Mouse (Mus musculus) hindbrain, embryonic 10.5 days (tissue): ENCODE results near the gene Atg4b. TPM values are rescaled to one million over a fixed set of nuclear protein-coding genes. Genes with fewer than 3 reads are reported as not detected.

ENCODE experiments used
- DNase-seq: peaks from one replicate; pipeline ENCODE4 v3.0.0-alpha.2; 2017; ENCODE audit warnings: low spot score
- H3K27ac ChIP-seq: fragments of 300-500 bp; sonication (generic); 2 replicates; pipeline ENCODE4 v1.5.1; 2016; ENCODE audit warnings: mild to moderate bottlenecking, moderate library complexity
- H3K27me3 ChIP-seq: fragments of 300-500 bp; sonication (generic); 2 replicates; pipeline ENCODE4 v1.6.1; 2016; ENCODE audit warnings: mild to moderate bottlenecking; ENCODE audit not compliant: poor library complexity, insufficient read depth, severe bottlenecking
- H3K36me3 ChIP-seq: fragments of 300-500 bp; sonication (generic); 2 replicates; pipeline ENCODE4 v1.6.1; 2016; ENCODE audit warnings: mild to moderate bottlenecking, moderate library complexity
- H3K4me1 ChIP-seq: fragments of 300-500 bp; sonication (generic); replicated peaks from 2 replicates; pipeline ENCODE4 v1.6.1; 2016; ENCODE audit warnings: mild to moderate bottlenecking
- H3K4me3 ChIP-seq: fragments of 300-500 bp; sonication (generic); 2 replicates; pipeline ENCODE4 v1.5.1; 2016; ENCODE audit warnings: mild to moderate bottlenecking, moderate library complexity
- H3K9me3 ChIP-seq: fragments of 300-500 bp; sonication (generic); 2 replicates; pipeline ENCODE4 v1.6.1; 2016; ENCODE audit warnings: mild to moderate bottlenecking, moderate library complexity
- WGBS: fragments of 180-500 bp; shearing (Covaris S2); methylation state at CpG from one replicate; pipeline ENCODE4 v1.1.7; 2016; 5-methylcytosine and 5-hydroxymethylcytosine counted together
- polyA plus RNA-seq: library from polyadenylated mRNA; unstranded; fragments of >200 nt; fragmentation: Nextera tagmentation; extraction: Ambion mirVana; gene quantifications from 2 replicates; pipeline ENCODE4 v1.2.1, GENCODE M21; 2016

Gene Atg4b
- polyA plus RNA-seq, 1 experiment from 2014 or later = 103 TPM

DNA sequence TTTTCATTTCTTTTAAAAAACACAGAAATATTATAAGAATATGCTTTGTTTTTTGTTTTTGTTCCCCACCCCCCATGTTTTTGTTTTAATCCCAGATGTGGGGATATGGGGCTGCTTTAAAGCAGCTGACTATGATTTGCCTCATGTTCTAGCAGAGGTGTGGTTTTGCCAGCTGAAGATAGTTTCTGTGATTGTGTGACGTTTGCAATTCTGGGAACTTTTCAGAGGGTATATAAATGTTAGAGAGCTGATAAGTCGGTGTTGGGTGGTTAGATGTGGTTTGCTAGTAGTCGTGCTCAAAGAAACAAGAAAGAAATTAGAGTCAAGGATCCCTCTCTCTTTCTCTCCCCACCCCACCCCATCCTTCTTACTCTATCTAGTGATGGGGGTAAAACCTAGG, 15.4 kb upstream of the Atg4b start:
- Histone ChIP-seq H3K27ac (no peak overlapping the region), H3K27me3 (no peaks in the 10 kb centered on the region), H3K9me3 (no peaks in the 10 kb centered on the region), H3K4me1 (peaks cover 7% of the 10 kb centered on the region), H3K4me3 (no peak overlapping the region), H3K36me3 (peaks cover 4% of the 10 kb centered on the region; the same call in 1 of the 2 replicates)
- 90% methylated on average over 3 of the region's 3 CpGs for WGBS
- no peak for DNase-seq

DNA sequence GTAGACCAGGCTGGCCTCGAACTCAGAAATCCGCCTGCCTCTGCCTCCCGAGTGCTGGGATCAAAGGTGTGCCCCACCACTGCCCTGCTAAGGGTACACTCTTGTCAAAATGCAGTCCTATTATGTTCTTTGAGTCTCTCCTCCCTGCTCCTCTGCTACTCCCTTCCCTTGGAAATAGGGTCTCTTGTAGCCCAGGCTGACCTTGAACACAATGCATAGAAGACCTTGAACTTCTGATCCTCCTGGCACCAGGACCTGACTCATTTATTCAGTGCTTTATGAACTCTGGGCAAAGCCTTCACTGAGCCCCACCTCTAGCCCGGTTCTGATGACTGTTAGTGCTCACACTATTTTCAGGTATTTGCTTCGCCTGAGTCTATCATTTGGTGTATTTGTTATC, 13.6 kb upstream of the Atg4b start:
- Histone ChIP-seq H3K36me3 (peaks cover 6% of the 10 kb centered on the region), H3K4me3 (no peak overlapping the region), H3K27ac (no peak overlapping the region), H3K4me1 (no peaks in the 10 kb centered on the region), H3K9me3 (no peaks in the 10 kb centered on the region), H3K27me3 (no peaks in the 10 kb centered on the region)
- 95% methylated on average over 5 of the region's 5 CpGs for WGBS
- DNase-seq = no peak

DNA sequence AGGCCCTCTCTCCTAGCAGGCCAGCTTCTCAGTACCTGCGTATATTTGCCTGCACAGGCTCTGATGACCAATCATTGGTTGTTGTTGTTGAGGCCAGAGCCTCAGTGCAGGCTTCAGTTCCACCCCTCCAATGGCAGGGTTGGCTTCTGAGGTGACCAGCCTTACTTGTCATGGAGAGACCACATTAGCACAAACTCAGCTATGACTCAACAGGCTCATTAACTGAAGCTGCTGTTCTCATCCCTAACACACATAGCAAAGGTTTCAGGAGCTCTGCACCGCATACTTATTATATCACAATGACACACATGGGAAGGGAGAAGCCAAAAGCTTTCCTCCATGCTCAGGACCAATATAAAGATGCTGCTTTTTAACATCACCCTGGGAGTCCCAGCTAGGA, 10.6 kb upstream of the Atg4b start:
- H3K4me1 ChIP-seq = no peaks in the 10 kb centered on the region
- DNase-seq = no peak
- 94% methylated on average over 2 of the region's 2 CpGs for WGBS
- H3K27ac ChIP-seq = no peak overlapping the region
- no peaks in the 10 kb centered on the region for H3K9me3 ChIP-seq
- H3K27me3 ChIP-seq = no peaks in the 10 kb centered on the region
- peaks cover 25% of the 10 kb centered on the region for H3K36me3 ChIP-seq
- no peak overlapping the region for H3K4me3 ChIP-seq

DNA sequence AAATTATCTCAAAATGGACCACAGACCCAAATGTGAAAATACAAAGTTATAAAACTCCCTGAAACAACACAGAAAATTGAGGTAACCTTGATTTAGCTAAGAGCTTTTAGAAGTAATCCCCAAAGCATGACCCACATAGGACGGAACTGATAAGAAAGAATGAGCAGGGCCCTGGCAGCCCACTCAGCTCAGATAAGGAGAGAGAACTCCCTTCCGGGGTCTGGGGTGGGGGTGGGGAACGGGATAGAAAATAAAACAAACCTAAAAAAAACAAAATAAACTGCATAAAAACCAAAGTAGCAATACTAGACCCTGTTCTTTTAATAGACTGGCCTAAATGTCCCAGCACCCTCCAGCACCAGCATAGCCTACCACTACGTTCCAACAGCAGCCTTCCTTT, 9.3 kb upstream of the Atg4b start:
- no peaks in the 10 kb centered on the region for H3K9me3 ChIP-seq
- 90% methylated on average over 4 of the region's 4 CpGs for WGBS
- no peak overlapping the region for H3K4me3 ChIP-seq
- no peak overlapping the region for H3K27ac ChIP-seq
- peaks cover 32% of the 10 kb centered on the region for H3K36me3 ChIP-seq
- DNase-seq = no peak
- H3K27me3 ChIP-seq = no peaks in the 10 kb centered on the region
- H3K4me1 ChIP-seq = no peaks in the 10 kb centered on the region

DNA sequence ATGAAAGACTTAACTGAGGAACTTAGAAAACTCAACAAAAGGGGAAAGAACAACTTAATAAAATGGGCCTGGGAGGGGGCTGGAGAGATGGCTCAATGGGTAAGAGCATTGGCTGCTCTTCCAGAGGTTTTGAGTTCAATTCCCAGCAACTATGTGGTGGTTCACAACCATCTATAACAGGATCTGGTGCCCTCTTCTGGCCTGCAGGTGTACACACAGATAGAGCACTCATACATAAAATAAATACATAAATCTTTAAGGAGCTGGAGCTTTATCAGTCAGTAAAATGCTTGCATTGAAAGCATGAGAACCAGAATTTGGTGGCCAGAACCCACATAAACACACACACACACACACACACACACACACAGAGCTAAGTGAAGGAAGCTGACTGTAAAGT, 8.4 kb upstream of the Atg4b start:
- no peak overlapping the region for H3K4me3 ChIP-seq
- DNase-seq = no peak
- H3K27me3 ChIP-seq = no peaks in the 10 kb centered on the region
- H3K36me3 ChIP-seq = peaks cover 34% of the 10 kb centered on the region
- no peak overlapping the region for H3K27ac ChIP-seq
- no peaks in the 10 kb centered on the region for H3K4me1 ChIP-seq
- H3K9me3 ChIP-seq = no peaks in the 10 kb centered on the region

DNA sequence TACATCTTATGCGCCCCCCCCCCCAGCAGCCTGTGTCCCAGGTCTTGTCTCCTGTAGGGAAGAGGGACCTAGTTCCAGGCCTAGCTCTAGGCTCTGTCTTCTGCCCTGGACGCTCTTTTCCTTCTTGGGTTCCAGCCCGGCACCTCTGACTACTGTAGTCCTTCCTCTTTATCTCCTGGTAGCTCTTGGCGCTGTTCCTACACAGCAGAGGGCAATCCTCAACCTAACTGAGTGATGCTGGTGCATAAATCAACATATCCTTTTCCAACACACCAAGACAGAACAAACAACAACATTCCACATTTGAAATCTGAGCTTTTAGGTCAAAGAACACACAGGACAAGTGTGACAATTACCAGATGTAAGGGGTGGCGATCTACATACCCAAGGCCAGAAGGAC, 5.1 kb upstream of the Atg4b start:
- H3K27ac ChIP-seq = no peak overlapping the region
- peaks cover 63% of the 10 kb centered on the region for H3K36me3 ChIP-seq
- H3K27me3 ChIP-seq = no peaks in the 10 kb centered on the region
- H3K4me3 ChIP-seq = no peak overlapping the region
- H3K9me3 ChIP-seq = no peaks in the 10 kb centered on the region
- WGBS = 86% methylated on average over 5 of the region's 5 CpGs
- H3K4me1 ChIP-seq = no peaks in the 10 kb centered on the region
- no peak for DNase-seq

DNA sequence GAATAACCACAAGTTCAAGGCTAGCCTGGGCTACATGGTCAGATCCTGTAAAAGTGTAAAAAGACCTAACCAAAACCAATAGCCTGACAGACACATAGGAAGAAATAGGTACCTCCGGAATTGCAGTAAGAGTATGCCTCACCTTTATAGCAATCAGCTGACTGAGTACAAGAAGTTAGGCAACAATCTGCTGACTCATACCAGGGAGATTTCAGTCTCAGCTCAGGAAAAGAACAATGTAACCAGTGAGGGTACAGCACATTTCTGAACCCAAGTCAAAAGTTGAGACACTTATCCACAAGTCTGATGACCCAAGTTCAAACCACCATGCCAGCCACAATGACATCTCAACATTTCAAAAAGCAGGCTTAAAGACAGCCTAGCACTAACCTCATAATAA, 2.8 kb upstream of the Atg4b start:
- no peaks in the 10 kb centered on the region for H3K27me3 ChIP-seq
- no peak for DNase-seq
- no peak overlapping the region for H3K4me3 ChIP-seq
- no peaks in the 10 kb centered on the region for H3K9me3 ChIP-seq
- peaks cover 56% of the 10 kb centered on the region for H3K36me3 ChIP-seq
- H3K4me1 ChIP-seq = peaks cover 5% of the 10 kb centered on the region
- no peak overlapping the region for H3K27ac ChIP-seq
- 98% methylated on average over 1 of the region's 1 CpGs for WGBS

DNA sequence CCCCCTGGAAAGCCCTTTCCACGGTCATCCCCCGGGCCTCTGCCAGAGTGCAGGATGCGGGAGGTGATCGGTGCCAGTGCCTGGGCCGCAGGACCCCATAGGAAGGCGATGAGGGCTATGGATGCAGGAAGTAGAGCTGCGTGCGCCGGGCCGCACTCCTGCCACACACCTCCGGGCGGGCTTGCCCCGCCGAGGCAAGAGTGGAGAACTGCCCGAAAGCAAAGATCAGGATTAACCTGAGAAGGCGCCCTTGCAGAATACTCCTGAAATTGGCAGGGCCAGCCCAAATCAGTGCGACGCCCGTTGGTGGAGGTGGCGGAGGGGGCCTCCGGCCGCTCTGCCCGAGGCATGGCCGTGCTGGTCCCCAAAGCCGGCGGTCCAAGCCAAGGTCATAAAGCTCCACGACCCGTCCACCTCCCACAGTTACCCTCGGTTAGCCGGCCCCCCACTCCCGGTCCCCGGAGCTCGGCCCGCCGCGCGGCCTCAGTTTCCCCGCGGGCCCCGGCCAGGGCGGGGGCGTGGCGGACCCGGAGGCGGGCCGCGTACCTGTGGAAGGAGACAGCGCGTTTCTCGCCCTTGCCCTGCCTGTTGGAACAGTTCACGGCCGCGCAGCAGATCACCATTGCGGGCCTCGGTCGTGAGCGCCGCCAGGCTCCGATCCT, 2.7 kb downstream of the Atg4b start:
- no peaks in the 10 kb centered on the region for H3K9me3 ChIP-seq
- H3K36me3 ChIP-seq = peaks cover 18% of the 10 kb centered on the region
- DNase-seq = peak; percentile 67
- WGBS = under 1% methylated on average over 59 of the region's 59 CpGs
- H3K27ac ChIP-seq = peak overlapping the region; percentile 94
- peaks cover 23% of the 10 kb centered on the region for H3K4me1 ChIP-seq
- H3K27me3 ChIP-seq = no peaks in the 10 kb centered on the region
- H3K4me3 ChIP-seq = peak overlapping the region; percentile 97

DNA sequence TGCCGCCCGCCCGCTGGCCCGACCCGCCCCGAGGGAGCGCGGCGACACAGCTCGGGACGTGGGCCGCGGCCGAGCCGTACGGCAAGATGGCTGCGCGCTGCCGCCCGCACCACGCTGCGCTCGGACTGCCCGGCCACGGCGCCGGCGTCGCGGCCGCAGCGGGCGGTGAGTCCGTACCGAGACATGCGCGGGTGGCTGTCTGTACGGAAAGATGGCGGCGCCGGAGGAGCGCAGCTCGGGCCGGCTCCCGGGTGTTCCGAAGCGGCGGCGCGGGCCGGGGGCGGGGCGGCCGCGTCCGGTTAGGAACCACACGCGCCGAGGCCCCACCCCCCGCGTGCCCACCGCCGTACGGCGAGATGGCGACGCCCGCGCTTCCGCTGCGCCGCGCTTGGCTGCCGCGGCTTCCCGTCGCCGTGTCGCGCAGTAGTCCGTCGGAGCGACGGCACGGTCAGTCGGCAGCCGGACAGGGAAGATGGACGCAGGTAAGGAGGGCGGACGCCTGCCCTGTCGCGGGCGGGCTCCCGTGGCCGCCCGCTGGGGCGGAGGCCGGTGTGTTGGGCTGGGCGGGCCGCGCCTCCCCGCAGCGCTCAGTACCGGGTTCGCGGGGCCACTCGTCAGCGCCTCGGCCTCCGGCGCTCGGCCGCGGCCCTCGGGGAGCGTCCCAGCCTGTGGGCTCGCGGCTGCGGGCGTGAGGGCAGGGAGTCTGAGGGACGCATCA, 3.4 kb downstream of the Atg4b start, which contains the start of gene Thap4:
Gene Thap4, minus strand, starts transcription at position 292 of the 718 bp plus-strand sequence.
- H3K9me3 ChIP-seq = no peaks in the 10 kb centered on the region
- peak; percentile 88 for DNase-seq
- WGBS = under 1% methylated on average over 121 of the region's 121 CpGs
- H3K27ac ChIP-seq = peak within 1 kb of the TSS; percentile 94
- peaks cover 11% of the 10 kb centered on the region for H3K36me3 ChIP-seq
- no peaks in the 10 kb centered on the region for H3K27me3 ChIP-seq
- H3K4me1 ChIP-seq = peaks cover 23% of the 10 kb centered on the region
- H3K4me3 ChIP-seq = peak within 1 kb of the TSS; percentile 97

DNA sequence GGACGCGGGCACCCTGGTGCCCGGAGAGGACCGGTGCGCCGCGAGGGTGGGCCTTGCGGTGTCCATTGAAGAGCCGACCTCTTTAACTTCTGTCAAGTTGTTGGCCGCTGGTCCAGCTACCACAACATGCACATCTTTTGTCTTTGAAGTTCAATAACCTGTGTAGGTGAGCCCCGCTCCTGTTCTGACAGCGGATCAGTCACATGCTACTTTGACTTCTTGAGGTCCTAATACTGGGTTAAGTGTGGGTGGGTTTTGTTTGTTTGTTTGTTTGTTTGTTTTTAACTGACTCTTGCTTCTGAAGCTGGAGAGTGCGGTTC, 4.0 kb downstream of the Atg4b start:
- peak overlapping the region; percentile 97 for H3K4me3 ChIP-seq
- H3K9me3 ChIP-seq = no peaks in the 10 kb centered on the region
- peaks cover 6% of the 10 kb centered on the region for H3K36me3 ChIP-seq
- whole genome bisulfite sequencing = under 1% methylated on average over 13 of the region's 13 CpGs
- peaks cover 23% of the 10 kb centered on the region for H3K4me1 ChIP-seq
- no peaks in the 10 kb centered on the region for H3K27me3 ChIP-seq
- peak overlapping the region; percentile 94 for H3K27ac ChIP-seq
- no peak for DNase-seq

DNA sequence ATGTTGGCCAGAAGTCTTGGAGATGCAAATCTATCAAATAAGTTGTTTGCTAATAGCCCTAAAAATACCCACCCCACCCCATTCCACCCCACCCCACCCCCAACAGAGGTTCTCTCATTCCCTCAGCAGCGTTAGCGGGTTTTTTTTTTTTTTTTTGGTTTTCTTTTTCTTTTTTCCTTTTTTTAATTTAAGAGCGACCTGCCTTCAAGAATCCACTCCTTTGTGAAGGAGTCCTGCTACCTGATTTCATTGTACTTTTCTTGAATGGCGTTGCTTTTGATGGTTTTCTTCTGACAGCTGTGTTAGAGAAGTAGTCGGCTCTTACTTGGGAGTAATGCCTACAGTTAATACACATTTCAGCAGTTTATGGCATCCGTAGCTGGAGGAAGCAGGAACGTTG, 4.3 kb downstream of the Atg4b start:
- Histone ChIP-seq H3K27ac (0 out of 2 replicates have a peak overlapping the region, but pooled peaks have one; percentile 94), H3K4me3 (peak overlapping the region; percentile 97), H3K27me3 (no peaks in the 10 kb centered on the region), H3K9me3 (no peaks in the 10 kb centered on the region), H3K4me1 (peaks cover 23% of the 10 kb centered on the region), H3K36me3 (peaks cover 3% of the 10 kb centered on the region)
- DNase-seq = no peak
- 38% methylated on average over 7 of the region's 7 CpGs for WGBS

DNA sequence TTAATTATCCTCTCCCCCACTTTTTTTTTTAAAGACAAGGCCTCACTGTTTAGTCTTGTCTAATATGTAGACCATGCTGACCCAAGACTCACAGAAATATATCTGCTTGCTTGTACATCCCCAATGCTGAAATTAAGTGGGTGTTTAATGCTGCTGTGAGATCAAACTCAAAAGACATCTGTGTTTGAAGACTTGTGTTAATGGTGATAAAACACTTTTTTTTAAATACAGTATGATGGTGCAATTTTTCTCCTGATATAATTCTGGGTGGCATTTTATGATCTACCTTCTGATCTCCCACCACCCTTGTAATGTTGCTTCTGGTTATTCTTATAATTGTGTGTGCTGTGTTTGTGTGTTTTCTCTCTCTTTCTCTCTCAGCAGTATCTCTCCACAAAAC, 4.9 kb downstream of the Atg4b start:
- no peak overlapping the region for H3K27ac ChIP-seq
- DNase-seq = no peak
- peak overlapping the region; percentile 97; the same call in 1 of the 2 replicates for H3K4me3 ChIP-seq
- no peaks in the 10 kb centered on the region for H3K36me3 ChIP-seq
- H3K4me1 ChIP-seq = peaks cover 23% of the 10 kb centered on the region
- H3K27me3 ChIP-seq = no peaks in the 10 kb centered on the region
- no peaks in the 10 kb centered on the region for H3K9me3 ChIP-seq

DNA sequence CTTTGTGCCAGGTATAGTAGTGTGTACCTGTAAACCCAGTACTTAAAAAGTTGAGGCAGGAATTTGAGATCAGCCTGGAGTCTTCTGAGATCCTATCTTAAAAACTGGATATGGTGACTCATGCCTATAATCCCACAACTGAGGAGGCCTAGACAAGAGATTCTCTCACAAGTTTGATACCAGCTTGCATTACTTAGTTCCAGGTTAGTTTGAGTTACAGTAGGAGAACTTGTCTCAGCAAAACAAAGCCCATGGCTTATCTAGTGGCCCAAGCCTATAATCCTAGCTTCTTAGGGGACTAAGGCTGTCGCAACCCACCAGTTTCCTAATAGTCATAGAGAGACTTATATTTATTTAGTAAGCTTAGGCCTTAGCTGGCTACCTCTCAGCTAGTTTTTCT, 8.8 kb downstream of the Atg4b start:
- Histone ChIP-seq H3K36me3 (0 out of 2 replicates have a peak, but pooled peaks cover 3% of the 10 kb centered on the region), H3K9me3 (no peaks in the 10 kb centered on the region), H3K27ac (no peak overlapping the region), H3K4me1 (peaks cover 11% of the 10 kb centered on the region; the same call in 1 of the 2 replicates), H3K27me3 (no peaks in the 10 kb centered on the region), H3K4me3 (no peak overlapping the region)
- DNase-seq = no peak
- WGBS = 97% methylated on average over 1 of the region's 1 CpGs
